Mouse (Mus musculus) heart, embryonic 10.5 days (tissue): ENCODE data around the gene Vcam1. TPM values are rescaled to one million over a fixed set of nuclear protein-coding genes. Genes with fewer than 3 reads are reported as not detected.
A peak's percentile ranks its signal among the peaks of the same experiment; 100 is the strongest.

Experiments used
- DNase-seq: peaks from one replicate; pipeline ENCODE4 v3.0.0-alpha.2; 2017; ENCODE audit warnings: low spot score
- H3K27ac ChIP-seq: fragments of 300-500 bp; sonication (generic); 2 replicates; pipeline ENCODE4 v1.5.1; 2016; ENCODE audit warnings: mild to moderate bottlenecking
- H3K27me3 ChIP-seq: fragments of 300-500 bp; sonication (generic); 2 replicates; pipeline ENCODE4 v1.6.1; 2016; ENCODE audit warnings: mild to moderate bottlenecking; ENCODE audit not compliant: poor library complexity, insufficient read depth, severe bottlenecking
- H3K36me3 ChIP-seq: fragments of 300-500 bp; sonication (generic); 2 replicates; pipeline ENCODE4 v1.6.1; 2016; ENCODE audit warnings: mild to moderate bottlenecking, moderate library complexity
- H3K4me1 ChIP-seq: fragments of 300-500 bp; sonication (generic); 2 replicates; pipeline ENCODE4 v1.6.1; 2016; ENCODE audit warnings: mild to moderate bottlenecking
- H3K4me3 ChIP-seq: fragments of 300-500 bp; sonication (generic); 2 replicates; pipeline ENCODE4 v1.5.1; 2016; ENCODE audit warnings: mild to moderate bottlenecking, moderate library complexity
- H3K9me3 ChIP-seq: fragments of 300-500 bp; sonication (generic); 2 replicates; pipeline ENCODE4 v1.6.1; 2016; ENCODE audit warnings: mild to moderate bottlenecking, moderate library complexity
- WGBS: fragments of 180-500 bp; shearing (Covaris S2); methylation state at CpG from one replicate; pipeline ENCODE4 v1.1.7; 2016; 5-methylcytosine and 5-hydroxymethylcytosine counted together
- polyA plus RNA-seq: library from polyadenylated mRNA; unstranded; fragments of >200 nt; fragmentation: Nextera tagmentation; extraction: Ambion mirVana; gene quantifications from 2 replicates; pipeline ENCODE4 v1.2.1, GENCODE M21; 2016

Gene Vcam1
- polyA plus RNA-seq, 1 experiment from 2014 or later: 61.3 TPM

- 75% methylated on average over 3 of the region's 3 CpGs for WGBS
- no peak for DNase-seq
- H3K4me1 ChIP-seq: peaks cover 2% of the 10 kb centered on the region; the same call in 1 of the 2 replicates
- H3K36me3 ChIP-seq: peaks cover 48% of the 10 kb centered on the region
- H3K27me3 ChIP-seq: no peaks in the 10 kb centered on the region
- H3K27ac ChIP-seq: no peak overlapping the region
- no peaks in the 10 kb centered on the region for H3K9me3 ChIP-seq
- H3K4me3 ChIP-seq: no peak overlapping the region
Measured at GRCm38 (mm10) chr3:116121026-116121425, 8.5 kb downstream of the Vcam1 start.

GRCm38 (mm10) chr3:116120391-116120790 lies 9.1 kb downstream of the Vcam1 start:
- DNase-seq: no peak
- H3K4me3 ChIP-seq: no peak overlapping the region
- no peaks in the 10 kb centered on the region for H3K9me3 ChIP-seq
- peaks cover 53% of the 10 kb centered on the region for H3K36me3 ChIP-seq
- no peaks in the 10 kb centered on the region for H3K27me3 ChIP-seq
- H3K4me1 ChIP-seq: no peaks in the 10 kb centered on the region
- 83% methylated on average over 6 of the region's 6 CpGs for WGBS
- H3K27ac ChIP-seq: no peak overlapping the region

- Histone ChIP-seq H3K36me3 (peaks cover 50% of the 10 kb centered on the region), H3K4me3 (no peak overlapping the region), H3K27me3 (no peaks in the 10 kb centered on the region), H3K27ac (no peak overlapping the region), H3K4me1 (peaks cover 10% of the 10 kb centered on the region; the same call in 1 of the 2 replicates), H3K9me3 (no peaks in the 10 kb centered on the region)
- no peak for DNase-seq
- WGBS: 81% methylated on average over 7 of the region's 7 CpGs
Measured at GRCm38 (mm10) chr3:116119162-116119561, 10.3 kb downstream of the Vcam1 start.

- no peak overlapping the region for H3K4me3 ChIP-seq
- H3K27me3 ChIP-seq: no peaks in the 10 kb centered on the region
- WGBS: 84% methylated on average over 4 of the region's 4 CpGs
- peaks cover 15% of the 10 kb centered on the region; the same call in 1 of the 2 replicates for H3K4me1 ChIP-seq
- no peak for DNase-seq
- H3K27ac ChIP-seq: no peak overlapping the region
- H3K36me3 ChIP-seq: peaks cover 48% of the 10 kb centered on the region
- no peaks in the 10 kb centered on the region for H3K9me3 ChIP-seq
Measured at GRCm38 (mm10) chr3:116117046-116117445, 12.4 kb downstream of the Vcam1 start.

- H3K27ac ChIP-seq: 0 out of 2 replicates have a peak overlapping the region, but pooled peaks have one; percentile 38
- no peaks in the 10 kb centered on the region for H3K9me3 ChIP-seq
- H3K27me3 ChIP-seq: no peaks in the 10 kb centered on the region
- 54% methylated on average over 12 of the region's 12 CpGs for WGBS
- H3K4me3 ChIP-seq: no peak overlapping the region
- no peak for DNase-seq
- peaks cover 15% of the 10 kb centered on the region; the same call in 1 of the 2 replicates for H3K4me1 ChIP-seq
- H3K36me3 ChIP-seq: peaks cover 42% of the 10 kb centered on the region
Measured at GRCm38 (mm10) chr3:116114249-116115188, 15.0 kb downstream of the Vcam1 start.

- no peaks in the 10 kb centered on the region for H3K9me3 ChIP-seq
- peaks cover 15% of the 10 kb centered on the region; the same call in 1 of the 2 replicates for H3K4me1 ChIP-seq
- H3K27me3 ChIP-seq: no peaks in the 10 kb centered on the region
- H3K27ac ChIP-seq: no peak overlapping the region
- H3K36me3 ChIP-seq: peaks cover 44% of the 10 kb centered on the region
- 47% methylated on average over 7 of the region's 7 CpGs for WGBS
- no peak overlapping the region for H3K4me3 ChIP-seq
- no peak for DNase-seq
Measured at GRCm38 (mm10) chr3:116113443-116114241, 15.8 kb downstream of the Vcam1 start.

- DNase-seq: no peak
- peaks cover 15% of the 10 kb centered on the region; the same call in 1 of the 2 replicates for H3K4me1 ChIP-seq
- no peak overlapping the region for H3K27ac ChIP-seq
- no peaks in the 10 kb centered on the region for H3K9me3 ChIP-seq
- no peak overlapping the region for H3K4me3 ChIP-seq
- H3K36me3 ChIP-seq: peaks cover 42% of the 10 kb centered on the region
- 72% methylated on average over 5 of the region's 5 CpGs for WGBS
- no peaks in the 10 kb centered on the region for H3K27me3 ChIP-seq
Measured at GRCm38 (mm10) chr3:116112816-116113405, 16.6 kb downstream of the Vcam1 start.

- 87% methylated on average over 5 of the region's 5 CpGs for WGBS
- H3K27me3 ChIP-seq: no peaks in the 10 kb centered on the region
- DNase-seq: no peak
- H3K9me3 ChIP-seq: no peaks in the 10 kb centered on the region
- 0 out of 2 replicates have a peak, but pooled peaks cover 8% of the 10 kb centered on the region for H3K4me1 ChIP-seq
- H3K4me3 ChIP-seq: peak overlapping the region; percentile 48; the same call in 1 of the 2 replicates
- H3K27ac ChIP-seq: peak overlapping the region; percentile 49; the same call in 1 of the 2 replicates
- peaks cover 10% of the 10 kb centered on the region for H3K36me3 ChIP-seq
Measured at GRCm38 (mm10) chr3:116105713-116106112, 23.8 kb downstream of the Vcam1 start.

GRCm38 (mm10) chr3:116104866-116105647 lies 24.4 kb downstream of the Vcam1 start:
- peak; percentile 85 for DNase-seq

GRCm38 (mm10) chr3:116104270-116104669 lies 25.2 kb downstream of the Vcam1 start:
- no peak overlapping the region for H3K27ac ChIP-seq
- no peaks in the 10 kb centered on the region for H3K27me3 ChIP-seq
- 0 out of 2 replicates have a peak, but pooled peaks cover 8% of the 10 kb centered on the region for H3K4me1 ChIP-seq
- H3K9me3 ChIP-seq: no peaks in the 10 kb centered on the region
- 81% methylated on average over 4 of the region's 4 CpGs for WGBS
- no peak overlapping the region for H3K4me3 ChIP-seq
- no peaks in the 10 kb centered on the region for H3K36me3 ChIP-seq
- DNase-seq: no peak

More at GRCm38 (mm10) chr3:116104866-116105647, 24.4 kb downstream of the Vcam1 start:
- Histone ChIP-seq H3K27me3 (no peaks in the 10 kb centered on the region), H3K4me1 (0 out of 2 replicates have a peak, but pooled peaks cover 8% of the 10 kb centered on the region), H3K9me3 (no peaks in the 10 kb centered on the region), H3K4me3 (peak overlapping the region; percentile 48), H3K36me3 (peaks cover 4% of the 10 kb centered on the region; the same call in 1 of the 2 replicates), H3K27ac (peak overlapping the region; percentile 49)
- whole genome bisulfite sequencing: 12% methylated on average over 21 of the region's 21 CpGs

- DNase-seq: no peak
- Histone ChIP-seq H3K4me3 (no peak overlapping the region), H3K27ac (no peak overlapping the region), H3K36me3 (no peaks in the 10 kb centered on the region), H3K27me3 (no peaks in the 10 kb centered on the region), H3K9me3 (no peaks in the 10 kb centered on the region), H3K4me1 (0 out of 2 replicates have a peak, but pooled peaks cover 8% of the 10 kb centered on the region)
- 74% methylated on average over 1 of the region's 1 CpGs for WGBS
Measured at GRCm38 (mm10) chr3:116100850-116101249, 28.6 kb downstream of the Vcam1 start.

GRCm38 (mm10) chr3:116095934-116096333 lies 33.6 kb downstream of the Vcam1 start:
- Histone ChIP-seq H3K4me3 (no peak overlapping the region), H3K36me3 (no peaks in the 10 kb centered on the region), H3K27ac (no peak overlapping the region), H3K27me3 (no peaks in the 10 kb centered on the region), H3K4me1 (no peaks in the 10 kb centered on the region), H3K9me3 (no peaks in the 10 kb centered on the region)
- DNase-seq: no peak
- 91% methylated on average over 3 of the region's 3 CpGs for WGBS
